Mouse (Mus musculus) embryo, embryonic 10 days (tissue): Measurements from ENCODE around the gene Olfr316.

Experiments
- DNase-seq: peaks from one replicate; pipeline ENCODE4 v3.0.0-alpha.2; 2015; ENCODE audit warnings: low spot score

Gene Olfr316

GRCm38 (mm10) chr11:58804393-58804792 is 51.9 kb downstream of the Olfr316 start:
- DNase-seq: no peak
